Mouse (Mus musculus): ENCODE data around the gene Ctbp2. TPM values are rescaled to one million over a fixed set of nuclear protein-coding genes. Genes with fewer than 3 reads are reported as not detected.

Ctbp2 gene
- total and polyA plus RNA-seq, 2 experiments from 2014 or later, result 27.9 to 71.3 TPM

- no peaks in the 10 kb centered on the region for H3K9me3 ChIP-seq (replicated peaks; ENCODE audit: control insufficient read depth, low read length)
- peaks cover 20% of the 10 kb centered on the region; the same call in 1 of the 2 replicates for H3K4me1 ChIP-seq (ENCODE audit: control insufficient read depth, insufficient read depth)
- no peak overlapping the region for H3K9ac ChIP-seq (replicated peaks; ENCODE audit: low read depth, low read length)
- WGBS, result 93% methylated on average over 2 of the region's 2 CpGs
- DNase-seq (ENCODE audit: low spot score), result no peak
- ATAC-seq (ENCODE audit: insufficient read depth, low read depth), result no peak
- H3K36me3 ChIP-seq (replicated peaks; ENCODE audit: control insufficient read depth, insufficient read depth, low read length), result no peaks in the 10 kb centered on the region
- no peak overlapping the region for H3K4me3 ChIP-seq (ENCODE audit: low read depth, low read length)
- no peak overlapping the region for H3K4me2 ChIP-seq (ENCODE audit: low read depth, low read length)
- TF ChIP-seq CTCF (IDR thresholded peaks at IDR 0.05; ENCODE audit: low read depth), result no peak
- TF ChIP-seq EP300 (IDR thresholded peaks at IDR 0.05; ENCODE audit: low read depth), result no peak
- H3K27me3 ChIP-seq (ENCODE audit: control insufficient read depth, insufficient read depth, low read length), result no peaks in the 10 kb centered on the region
- H3K27ac ChIP-seq (ENCODE audit: low read depth), result no peak overlapping the region
Measured at GRCm38 (mm10) chr7:132939118-132939517, 185.0 kb downstream of the Ctbp2 start.

Other genes starting within 250 kb of the Ctbp2 start
- gene Zranb1, start 193.2 kb downstream of the Ctbp2 start, total RNA-seq (2014; rRNA removed; ENCODE audit: low replicate concordance), result 19.9 and 49.6 TPM in 2 replicates
- gene Zranb1, start 193.2 kb downstream of the Ctbp2 start, polyA plus RNA-seq (2015; fragmentation: Nextera tagmentation; extraction: Ambion mirVana), result 8.9 and 9.9 TPM in 2 replicates
- 10.0 and 11.5 TPM in 2 replicates for gene Fgfr2, start 1.0 kb downstream of the Ctbp2 start, total RNA-seq (2014; rRNA removed; ENCODE audit: low replicate concordance)
- 3.8 TPM in 2 replicates for gene Fgfr2, start 1.0 kb downstream of the Ctbp2 start, polyA plus RNA-seq (2015; fragmentation: Nextera tagmentation; extraction: Ambion mirVana)